Mouse (Mus musculus) heart, adult 18-20 months (tissue): ENCODE measurements around the gene Tmem163. TPM values are rescaled to one million over a fixed set of nuclear protein-coding genes. Genes with fewer than 3 reads are reported as not detected.

Source experiments
- DNase-seq, 2 experiments: peaks; one replicate each; pipeline ENCODE4 v3.0.0; 2021 to 2022; ENCODE audit warnings: mixed read lengths in 1 of 2
- total RNA-seq, 2 experiments: library from RNA; stranded (reverse); gene quantifications; 2 replicates each; pipeline ENCODE4 v1.2.3; 2021

The Tmem163 gene
- total RNA-seq, 2 experiments from 2014 or later: 6.3 to 7.8 TPM

DNA sequence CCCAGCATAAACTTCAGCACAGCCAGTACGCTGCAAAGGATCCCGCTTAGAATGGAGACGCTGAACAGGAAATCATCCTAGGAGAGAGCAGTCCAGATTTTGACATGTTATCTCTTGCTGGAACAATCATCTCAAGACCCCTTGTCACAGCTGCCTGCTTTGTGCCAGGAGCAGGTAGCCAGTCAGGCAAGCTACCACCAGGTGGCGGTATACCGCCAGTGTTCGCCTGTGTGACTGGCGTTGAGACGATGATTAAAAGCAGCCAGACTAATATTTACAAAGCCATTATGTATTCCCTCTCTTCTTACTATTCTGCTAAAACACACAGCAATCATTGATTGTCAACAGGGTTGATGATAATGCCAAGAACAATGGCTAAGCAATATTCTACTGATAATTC lies 179.1 kb downstream of the Tmem163 start:
- DNase-seq: peak; percentile 55 to 84

DNA sequence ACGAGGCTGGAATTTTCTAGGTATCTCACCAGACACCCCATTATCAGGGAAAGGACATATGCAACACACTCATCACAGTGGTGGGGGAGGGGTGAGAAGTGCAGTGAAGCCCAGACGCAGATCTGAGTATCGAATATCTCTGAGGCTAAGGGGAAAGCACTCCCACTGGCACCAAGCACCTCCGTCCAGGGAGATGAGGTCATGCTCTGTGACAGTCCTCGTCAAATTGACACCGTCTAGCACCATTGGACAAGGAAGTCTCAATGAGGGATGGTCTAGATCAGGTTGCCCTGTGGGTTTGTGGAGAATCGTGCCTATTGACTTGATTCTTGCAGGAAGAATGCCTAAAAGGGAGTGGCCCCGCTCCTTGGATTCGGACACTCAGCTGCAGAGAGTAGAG lies 180.6 kb downstream of the Tmem163 start:
- DNase-seq: no peak

DNA sequence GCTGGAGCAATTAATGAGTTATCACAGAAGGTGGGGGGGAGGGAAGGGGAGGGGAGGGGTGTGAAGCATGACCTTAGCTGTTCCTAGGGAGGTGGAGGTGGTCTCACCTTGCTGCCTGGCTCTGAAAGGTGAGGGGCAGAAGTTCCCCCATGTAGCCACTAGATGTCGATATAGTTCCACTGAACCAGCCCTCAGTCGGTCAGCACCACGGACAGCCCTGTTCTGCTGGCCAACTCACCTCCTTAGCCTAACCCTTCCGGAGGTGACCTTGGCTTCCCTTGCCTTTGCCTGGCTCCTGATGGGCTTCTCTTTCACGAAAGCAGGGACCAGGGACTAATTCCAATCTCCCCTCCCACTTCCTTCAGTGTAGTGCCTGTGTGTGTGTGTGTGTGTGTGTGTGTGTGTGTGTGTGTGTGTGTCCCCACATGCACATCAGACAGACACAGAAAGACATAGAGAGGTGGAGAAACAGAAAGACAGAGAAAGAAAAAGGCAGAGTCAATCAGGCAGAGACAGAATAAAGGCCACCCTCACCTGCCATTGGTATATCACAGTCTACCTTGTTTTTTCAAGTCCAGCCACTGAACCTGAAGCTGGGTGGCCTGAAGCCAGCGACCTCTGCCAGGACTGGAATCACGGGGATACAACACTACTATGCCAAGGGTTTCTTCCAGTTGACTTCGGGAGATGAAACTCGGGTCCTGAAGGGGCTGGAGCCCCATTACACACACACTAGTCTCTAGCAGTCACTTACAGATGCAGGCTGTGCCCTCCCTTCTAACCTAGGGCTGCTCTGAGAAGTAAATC lies 182.4 kb downstream of the Tmem163 start:
- peak; percentile 51 to 67 for DNase-seq

DNA sequence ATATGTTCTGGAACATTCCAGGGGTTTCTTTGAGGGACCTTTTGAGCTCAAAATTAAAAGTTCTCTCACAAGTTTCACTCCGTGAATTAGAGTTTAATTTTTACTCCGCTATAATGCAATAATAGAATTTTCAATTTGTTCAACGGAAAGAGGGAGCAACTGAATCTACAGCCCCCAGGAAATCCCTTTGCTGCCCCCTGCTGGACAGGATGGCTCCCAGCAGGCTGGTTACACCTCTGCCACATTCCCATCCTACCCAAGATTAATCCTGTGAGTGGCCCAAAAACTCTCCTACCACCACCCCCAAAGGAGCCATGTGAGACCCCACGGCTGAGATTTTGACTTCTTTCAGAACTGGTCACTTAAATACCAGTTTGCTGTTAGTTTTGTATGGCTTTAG lies 192.2 kb downstream of the Tmem163 start:
- DNase-seq: peak; percentile 19 to 59

DNA sequence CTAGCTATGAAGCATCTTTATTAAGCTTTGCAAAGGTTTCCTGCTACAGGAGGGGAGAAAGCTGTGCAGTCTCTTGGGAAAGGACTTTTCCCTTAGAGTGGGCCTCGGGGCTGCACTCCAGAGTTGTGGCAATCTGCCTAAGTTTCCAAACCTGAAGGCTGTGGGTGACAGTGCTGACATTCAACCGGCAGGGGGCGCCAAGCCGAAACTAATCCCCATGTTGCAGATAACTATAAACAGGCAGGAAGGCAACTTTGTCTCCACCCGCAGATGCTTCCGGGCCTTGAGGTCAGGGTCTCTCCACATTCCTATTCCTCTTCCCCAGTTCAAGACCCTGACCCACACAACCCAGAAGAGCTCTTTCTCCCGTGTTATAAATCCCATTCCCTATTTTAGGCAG lies 194.5 kb downstream of the Tmem163 start:
- peak; percentile 26 to 66 for DNase-seq

DNA sequence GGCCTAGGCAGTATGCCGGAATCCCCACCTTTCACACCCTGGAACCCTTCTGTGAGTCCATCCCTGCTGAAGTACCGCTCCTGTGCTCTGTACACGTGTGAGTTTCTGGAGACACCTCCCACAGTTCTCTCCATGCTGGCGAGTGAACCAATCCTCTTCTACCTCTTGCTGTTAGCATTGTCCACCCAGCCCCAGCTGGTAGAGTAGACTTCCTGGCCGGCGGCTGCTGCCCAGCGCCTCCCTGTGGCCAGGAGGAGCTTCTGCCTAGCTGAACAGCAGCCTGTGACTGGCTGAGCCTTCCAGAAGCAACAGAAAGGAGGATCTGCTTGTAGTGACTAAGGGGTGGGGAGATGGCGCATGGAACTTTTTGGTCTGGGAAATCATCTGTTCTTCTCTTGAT lies 195.2 kb downstream of the Tmem163 start:
- DNase-seq: peak; percentile 11 to 19

DNA sequence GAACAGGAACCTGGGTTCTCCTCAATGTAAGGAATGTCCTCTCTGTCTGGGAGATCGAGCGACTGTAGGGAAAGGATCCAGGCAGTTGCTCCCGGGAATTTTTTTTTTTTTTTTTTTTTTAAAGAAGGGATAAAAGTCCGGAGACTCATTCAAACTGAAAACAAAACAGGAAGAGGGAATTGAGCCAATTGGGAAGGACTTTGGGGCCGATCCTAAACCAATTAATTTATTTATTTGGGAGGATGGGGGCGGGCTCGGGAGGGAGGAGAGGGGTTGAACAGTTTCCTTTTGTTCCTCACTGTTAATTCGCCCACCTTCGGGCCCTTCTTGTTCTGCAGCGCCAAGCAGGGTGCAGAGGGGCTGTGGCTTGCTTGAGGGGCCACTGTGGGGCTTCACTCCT lies 196.4 kb downstream of the Tmem163 start:
- DNase-seq: no peak

DNA sequence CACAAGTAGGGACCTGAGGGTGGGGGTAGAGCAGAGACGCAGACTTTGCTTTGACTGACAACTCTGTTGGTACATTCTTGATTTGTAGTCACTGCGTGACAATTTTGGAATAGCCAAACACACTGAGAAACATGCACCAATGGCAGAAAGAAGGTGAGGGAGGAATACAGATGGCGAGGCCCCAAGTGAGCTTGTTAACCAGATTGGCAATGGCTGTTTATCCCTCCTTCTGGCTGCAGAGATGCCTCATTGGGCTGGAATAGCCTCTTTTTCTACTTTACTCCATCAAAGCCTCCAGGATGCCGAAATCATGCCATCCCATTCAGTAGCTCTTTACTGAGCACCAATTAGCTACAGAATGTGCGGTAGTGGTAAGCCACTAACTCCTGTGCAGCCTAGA lies 203.6 kb downstream of the Tmem163 start:
- DNase-seq: no peak

DNA sequence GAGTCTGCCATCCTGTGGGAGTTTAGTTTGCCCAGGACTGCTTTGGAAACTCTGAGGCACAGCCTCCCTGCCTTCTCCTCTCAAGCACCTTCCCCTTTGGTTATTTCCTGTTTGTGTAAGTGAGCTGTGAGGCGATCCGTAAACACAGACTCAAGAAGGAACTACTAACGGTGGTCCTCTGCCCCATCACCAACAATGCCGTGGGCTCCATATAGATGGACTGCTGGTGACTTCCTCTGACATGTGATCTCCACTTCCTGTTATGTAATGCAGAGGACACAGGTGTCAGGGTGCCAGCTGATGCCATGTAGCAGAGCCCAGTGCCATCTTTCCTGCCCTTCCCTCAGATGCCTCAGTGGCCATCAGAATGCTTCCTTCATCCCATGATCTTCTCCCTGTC lies 209.2 kb downstream of the Tmem163 start:
- DNase-seq: no peak

DNA sequence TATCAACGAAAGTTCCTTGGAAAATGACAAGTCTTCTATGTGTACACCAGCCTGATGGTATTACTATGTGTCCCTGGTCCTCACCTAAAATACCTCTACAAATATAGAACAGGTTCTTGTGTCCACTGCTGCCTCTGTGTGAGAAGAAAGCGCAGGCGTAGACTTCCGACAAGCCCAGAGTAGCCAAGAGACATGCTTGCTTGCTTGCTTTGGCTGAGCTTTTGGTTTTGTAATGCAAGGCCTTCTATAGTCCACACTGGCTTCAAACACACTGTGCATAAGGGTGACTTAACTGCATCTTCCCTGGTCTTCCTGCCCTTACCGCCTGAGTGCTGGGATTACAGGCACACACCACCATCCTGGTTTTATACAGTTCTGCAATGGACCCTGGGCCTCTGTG lies 212.1 kb downstream of the Tmem163 start:
- no peak for DNase-seq

DNA sequence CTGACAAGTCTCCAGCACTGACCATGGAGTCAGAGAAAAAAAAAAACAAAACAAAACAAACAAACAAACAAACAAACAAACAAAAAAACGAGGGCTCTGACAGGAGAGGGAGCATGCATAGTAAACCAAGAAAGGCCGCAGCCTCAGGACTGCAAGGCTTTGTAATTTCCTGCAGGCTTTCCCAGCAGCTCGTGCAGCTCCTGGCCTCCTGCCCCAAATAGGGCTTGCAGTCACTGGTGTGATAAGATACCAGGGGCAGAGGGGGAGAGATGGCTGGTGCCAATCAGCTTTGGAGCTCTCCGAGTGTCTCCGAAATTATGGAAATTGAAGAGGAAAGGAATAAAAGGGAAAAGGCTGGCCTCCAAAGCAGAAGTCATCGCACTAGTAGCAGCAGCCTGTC lies 214.1 kb downstream of the Tmem163 start:
- peak; percentile 14 to 29 for DNase-seq

DNA sequence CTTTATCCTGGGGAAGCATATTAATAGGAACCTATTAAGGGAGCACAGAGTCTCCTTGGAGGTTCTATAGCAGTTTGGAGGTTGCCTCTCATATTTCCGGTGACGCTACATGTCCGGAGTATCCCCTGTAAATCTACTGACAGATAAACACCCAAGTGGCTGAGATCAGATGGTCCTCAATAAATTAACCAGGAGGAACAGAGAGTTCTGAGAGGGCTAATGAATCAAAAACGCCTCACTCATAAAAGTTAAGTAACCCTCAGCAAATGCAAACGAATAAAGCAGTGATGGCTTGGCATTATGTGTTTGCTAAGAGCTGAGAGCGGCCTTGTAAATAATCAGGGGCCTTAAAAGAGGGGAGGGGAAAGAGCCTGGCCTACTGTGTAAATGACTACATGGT lies 215.3 kb downstream of the Tmem163 start:
- no peak for DNase-seq

DNA sequence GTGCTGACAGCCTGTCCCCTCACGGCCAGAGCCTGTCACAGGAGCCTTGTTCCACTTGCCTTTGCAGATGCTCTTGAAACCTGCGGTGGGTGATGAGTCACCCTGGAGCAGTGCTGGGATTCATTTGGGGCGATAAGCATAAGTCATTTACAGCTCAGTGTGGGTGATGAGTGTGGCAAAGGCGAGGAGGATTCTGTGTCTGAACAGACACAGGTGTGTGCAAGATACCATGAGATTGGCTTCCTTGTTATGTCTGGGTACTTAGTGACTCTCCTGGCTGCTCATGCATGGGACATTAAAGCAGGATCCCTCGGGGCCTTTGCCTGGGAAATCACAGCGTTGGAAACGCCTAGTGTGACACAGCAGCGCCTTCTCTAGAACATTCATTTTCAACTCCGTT lies 218.3 kb downstream of the Tmem163 start:
- DNase-seq: no peak

DNA sequence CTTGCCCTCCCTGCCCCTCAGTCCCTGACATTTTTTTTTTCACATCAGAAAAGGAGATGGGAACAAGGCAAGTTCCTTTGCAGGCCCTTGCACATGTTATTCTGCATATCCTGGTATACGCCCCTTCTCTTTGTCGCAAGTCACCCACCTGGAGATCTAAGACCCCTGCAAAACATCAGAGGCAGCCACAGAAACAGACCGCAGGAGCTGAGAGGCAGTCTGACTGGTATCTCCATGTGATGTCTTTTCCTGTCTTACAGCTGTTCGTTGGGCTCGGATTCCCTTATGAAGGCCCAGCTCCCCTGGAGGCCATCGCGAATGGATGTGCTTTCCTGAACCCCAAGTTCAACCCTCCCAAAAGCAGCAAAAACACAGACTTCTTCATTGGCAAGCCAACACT lies 219.8 kb downstream of the Tmem163 start:
- no peak for DNase-seq

DNA sequence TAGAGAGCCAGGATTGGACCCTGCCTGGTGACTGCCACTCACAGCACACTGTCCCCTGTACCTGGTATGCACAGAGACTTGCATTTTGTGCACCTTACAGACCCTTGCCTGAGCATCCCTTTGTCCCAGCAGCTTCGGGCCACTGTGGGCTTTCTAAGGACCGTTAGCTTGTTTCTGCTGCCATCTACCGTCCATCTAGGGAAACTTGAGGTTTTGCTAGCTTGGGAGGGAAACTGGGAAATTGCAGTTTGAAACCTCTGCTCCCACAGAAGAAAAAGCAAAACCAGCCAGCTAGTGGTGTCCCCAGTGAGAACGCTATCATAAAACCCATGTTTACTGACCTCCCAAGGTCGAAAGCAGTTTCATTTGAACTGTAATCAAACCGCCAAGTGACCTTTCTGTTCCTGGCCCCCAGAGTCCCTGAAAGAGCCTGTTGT lies 220.3 kb downstream of the Tmem163 start:
- peak; percentile 61 to 82 for DNase-seq

DNA sequence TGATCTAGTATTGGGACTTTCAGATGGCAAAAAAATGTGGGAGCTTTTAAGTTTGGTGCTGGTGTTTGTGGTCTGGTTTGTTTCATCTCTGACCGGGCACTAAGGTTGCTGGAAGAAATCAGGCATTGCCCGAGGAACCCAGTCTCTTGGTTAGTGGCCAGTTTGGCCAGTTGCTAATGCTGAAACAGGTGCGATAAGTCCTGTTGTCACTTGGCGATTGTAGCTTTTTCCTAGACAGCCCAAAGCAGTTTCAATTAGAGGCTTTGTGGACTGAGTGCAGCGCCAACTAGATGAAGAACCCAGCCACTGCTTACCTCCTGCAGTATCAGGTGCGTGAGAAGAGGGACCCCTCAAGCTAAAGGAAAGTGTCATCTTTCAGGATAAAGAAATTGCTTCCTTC lies 226.0 kb downstream of the Tmem163 start:
- no peak for DNase-seq

DNA sequence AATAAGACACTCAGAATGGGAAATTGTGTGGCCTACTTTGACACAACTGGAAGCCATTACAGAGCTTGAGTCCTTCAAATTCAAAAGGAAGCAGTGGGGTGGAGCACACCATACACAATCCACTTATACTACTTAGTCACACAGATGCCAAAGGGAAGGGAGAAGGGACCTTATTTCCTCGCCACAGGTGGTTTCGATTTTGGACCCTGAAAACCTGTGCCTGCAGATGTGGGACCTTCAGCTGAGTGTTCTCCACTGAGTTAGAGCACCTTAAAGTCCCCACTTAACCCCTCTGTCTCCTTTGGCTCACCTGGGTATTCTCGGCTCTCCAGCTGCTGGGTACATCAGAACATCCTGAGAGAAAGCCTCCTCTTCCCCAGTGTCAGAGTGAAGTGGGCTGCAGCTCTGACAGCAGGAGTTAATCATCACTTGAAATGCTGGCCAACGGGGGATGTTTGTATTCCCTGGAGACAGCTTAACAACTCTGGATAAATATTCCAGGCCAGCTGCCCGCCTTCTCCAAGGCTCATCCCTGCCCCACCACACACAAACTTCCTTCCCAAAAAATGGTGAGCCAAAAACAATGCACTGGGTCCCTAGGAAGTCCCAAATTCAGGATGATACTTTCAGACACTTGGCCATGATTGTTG lies 234.4 kb downstream of the Tmem163 start:
- peak; percentile 25 to 63 for DNase-seq

DNA sequence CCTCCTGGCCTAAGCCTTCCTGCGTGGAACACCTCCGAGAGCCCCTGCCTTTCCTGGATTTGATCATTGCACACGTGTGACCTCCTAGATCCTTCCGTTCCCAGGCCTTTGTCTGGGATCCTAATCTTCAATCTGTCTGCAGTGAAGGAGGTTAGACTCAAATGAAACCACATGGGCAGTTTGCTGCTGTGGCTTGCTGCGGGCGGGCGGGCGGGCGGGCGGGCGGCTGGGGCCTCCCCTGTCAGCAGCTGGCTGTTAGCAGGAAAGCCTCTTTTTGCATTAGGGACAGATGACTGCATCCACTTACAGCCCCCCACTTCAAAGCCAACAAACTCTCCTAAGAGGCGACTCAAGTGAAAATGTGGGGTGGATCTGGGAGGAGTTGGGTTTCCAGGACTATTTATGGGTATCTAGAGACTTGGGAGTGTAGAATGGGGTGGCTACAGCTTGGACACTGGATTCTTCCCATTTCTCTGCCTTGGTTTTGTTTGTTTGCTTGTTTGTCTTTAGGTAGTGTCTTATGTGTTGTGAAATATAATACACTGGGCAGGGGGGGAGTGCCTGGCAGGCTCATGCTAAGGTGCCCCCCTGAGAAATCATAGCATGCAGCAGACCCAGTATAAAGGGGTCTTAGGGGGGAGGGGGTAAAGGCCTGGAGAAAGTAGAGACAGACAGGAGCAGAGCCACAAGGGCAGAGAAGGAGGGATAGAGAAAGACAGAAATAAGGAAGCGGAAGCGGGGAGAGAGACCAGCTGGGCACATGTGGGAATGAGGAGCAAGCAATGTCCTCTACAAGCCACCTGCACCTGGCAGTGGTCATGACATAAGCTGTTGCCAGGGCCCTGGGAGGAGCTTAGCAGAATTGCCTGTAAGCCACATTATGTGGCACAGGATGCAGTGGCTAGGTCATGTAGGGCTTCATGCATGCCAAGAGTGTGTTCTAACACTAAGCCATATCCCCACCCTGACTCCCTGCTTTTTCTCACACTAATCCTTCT lies 236.2 kb downstream of the Tmem163 start:
- DNase-seq: peak in 1 of 2 experiments; percentile 46

DNA sequence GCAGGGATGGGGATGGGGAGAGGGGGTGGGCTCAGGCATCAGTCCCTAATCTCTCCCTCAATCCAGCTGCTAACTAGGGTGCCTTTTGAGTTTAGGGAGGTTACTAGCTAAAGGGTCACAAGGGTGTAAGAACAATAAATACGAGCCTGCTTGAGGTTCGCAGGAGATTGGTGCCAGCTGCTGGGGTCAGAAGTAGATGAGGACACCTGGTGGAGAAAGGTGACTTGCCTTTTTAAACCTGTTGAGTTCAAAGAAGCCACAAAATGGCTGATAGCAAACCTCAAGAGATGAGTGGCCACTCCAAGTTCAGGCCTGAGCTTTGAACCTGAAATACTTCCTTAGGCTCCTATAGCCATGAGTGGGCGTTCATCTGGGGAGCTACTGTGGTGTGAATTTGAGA lies 237.6 kb downstream of the Tmem163 start:
- no peak for DNase-seq

DNA sequence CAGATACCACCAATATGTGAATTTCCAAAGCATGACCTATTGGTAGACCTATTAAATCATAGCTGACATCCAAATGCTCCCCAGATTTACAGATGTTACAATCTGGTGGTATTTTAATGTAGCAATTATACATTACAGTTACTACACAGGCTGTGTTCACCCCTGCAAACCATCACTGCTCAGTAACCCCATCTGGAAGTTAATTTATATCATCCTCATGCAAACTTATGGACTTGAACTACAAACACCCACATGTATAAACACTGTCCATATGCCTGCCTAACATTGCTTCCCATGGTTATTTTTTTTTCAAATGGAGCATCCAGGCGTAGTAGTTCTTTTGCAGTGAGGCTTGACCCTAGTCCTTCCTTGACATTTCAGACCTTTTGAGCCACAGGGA lies 238.3 kb downstream of the Tmem163 start:
- DNase-seq: no peak

DNA sequence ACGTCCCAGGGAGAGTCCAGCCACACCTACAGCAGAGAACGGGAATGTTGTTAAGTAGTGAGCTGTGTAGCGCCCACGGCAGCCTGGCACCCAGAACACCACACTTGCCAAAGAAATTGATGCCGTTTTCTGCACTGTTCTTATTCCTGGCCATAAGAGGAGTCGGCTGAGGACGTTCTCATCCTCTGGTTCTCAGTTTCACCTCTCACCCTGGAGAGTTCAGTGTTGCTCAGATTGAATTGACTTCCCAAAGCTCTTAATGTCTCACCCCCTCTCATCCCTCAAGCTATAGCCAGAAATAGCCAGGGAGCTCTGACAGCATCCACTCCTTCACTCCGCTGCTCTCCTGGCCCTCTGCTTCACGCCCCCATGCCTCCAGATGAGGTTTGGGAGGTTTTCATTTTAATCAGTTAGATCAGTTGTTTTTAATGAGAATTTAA lies 239.9 kb downstream of the Tmem163 start:
- no peak for DNase-seq

DNA sequence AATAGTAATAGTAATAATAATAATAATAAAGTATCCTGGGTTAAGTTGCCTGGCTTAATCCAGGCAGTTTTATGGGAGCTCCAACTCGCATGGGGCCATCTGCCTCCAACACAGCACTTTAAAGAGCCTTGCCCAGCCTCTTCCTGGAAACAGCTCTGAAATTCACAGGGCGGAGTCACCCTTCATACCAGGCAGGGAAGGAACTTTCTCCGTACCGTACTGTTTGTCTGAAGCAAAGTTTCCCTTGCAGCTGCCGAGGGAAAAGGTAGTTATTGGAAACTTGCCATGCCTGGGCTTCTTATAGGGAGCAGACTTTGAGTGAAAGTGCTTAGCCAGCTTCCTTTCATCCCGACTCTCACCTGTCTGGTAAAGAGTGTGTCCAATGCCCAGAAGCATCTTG lies 242.3 kb downstream of the Tmem163 start:
- DNase-seq: no peak
